Mouse (Mus musculus): Measurements from ENCODE around the gene Fmnl2.

DNA sequence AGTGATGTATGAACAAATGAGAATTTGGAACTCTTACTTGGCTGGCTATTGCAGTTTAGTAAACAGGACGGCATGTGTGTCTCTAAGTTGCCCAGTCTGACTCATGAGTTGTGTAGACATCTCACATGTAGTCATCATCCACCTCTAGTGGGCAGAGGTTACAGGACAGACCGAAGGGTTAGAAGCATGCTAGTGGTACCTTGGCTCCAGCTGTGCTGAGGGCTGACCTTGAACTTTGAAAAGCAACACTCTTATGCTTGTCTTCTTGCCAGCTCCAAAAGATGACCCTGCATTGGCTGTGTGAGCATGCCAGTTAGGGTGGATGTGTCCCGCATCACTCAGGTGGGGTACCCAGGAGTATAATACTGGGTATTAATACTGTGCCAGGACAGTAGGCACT lies 142.8 kb downstream of the Fmnl2 start:
- no peak for TF ChIP-seq CTCF (conservative IDR thresholded peaks at IDR 0.05; ENCODE audit: insufficient read depth, insufficient read length, low read depth, low read length)
- TF ChIP-seq POLR2A (IDR thresholded peaks at IDR 0.05; ENCODE audit: low read depth, low read length): no peak

Data from kidney, adult 2 months (tissue).